Mouse (Mus musculus) left cerebral cortex, adult 9 months (tissue): ENCODE measurements around the gene Snap91.

Experiments
- DNase-seq, 2 experiments: peaks; one replicate each; pipeline ENCODE4 v3.0.0; 2022; ENCODE audit warnings: low spot score in 2 of 2

Gene Snap91

DNA sequence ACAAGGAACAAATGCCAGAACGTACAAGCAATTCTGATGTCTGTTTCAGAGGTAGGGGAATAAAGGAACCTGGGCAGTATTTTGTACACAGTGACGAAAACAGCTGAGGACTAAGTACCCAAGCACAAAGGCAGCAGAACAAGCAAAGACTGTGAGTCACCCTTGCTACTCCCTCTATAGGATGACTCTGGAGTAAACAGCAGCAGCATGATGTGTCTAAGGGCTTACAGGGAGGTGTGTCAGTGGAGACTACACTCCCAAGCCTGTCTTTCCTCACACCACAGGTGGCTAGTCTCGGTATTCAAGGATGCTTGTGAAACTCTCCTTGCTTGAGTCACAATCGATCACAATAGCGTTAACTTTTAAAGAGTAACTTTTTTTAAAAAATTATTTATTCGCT is 66.1 kb downstream of the Snap91 start:
- DNase-seq: no peak

DNA sequence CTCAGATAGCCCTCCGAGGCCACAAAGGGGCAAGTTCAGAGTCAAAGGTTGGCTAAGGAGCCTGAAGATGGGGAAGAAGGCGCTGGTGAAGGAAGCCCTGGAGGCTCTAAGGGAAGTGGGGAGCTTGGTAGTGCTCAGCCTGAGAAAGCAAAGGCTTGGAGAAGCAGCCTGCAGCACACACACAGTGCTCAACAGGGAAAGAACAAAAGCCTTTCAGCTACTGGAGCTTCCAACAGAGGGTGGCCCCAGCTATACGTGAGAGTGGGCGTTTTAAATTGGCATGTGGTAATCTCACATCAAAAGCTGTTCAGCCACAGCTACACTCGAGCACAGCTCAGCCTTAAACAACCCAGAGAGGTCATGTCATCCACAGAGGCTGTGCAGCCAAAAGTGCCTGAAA is 67.1 kb downstream of the Snap91 start:
- no peak for DNase-seq

- no peak for DNase-seq
Measured at GRCm38 (mm10) chr9:86810696-86811232, 69.7 kb downstream of the Snap91 start.

GRCm38 (mm10) chr9:86810213-86810612 is 70.2 kb downstream of the Snap91 start:
- no peak for DNase-seq

- no peak for DNase-seq
Measured at GRCm38 (mm10) chr9:86800600-86801163, 79.8 kb downstream of the Snap91 start.

DNA sequence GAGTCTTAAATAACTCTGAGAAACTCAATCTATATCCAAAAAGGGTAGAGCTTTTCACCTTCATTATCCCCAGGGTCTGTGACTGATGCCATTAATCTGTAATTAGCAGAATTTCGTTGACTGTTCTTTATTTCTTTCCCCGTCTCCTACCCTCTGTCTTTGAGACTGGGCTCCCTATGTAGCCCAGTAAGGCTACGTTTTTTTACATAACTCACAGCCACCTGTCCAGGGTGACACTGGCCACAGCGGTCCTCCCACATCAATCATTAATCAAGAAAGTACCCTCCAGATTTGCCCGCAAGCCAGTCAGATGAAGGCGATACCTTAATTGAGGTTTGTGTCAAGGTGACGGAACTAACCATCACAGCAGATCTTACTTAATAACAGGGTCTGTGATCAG is 81.4 kb downstream of the Snap91 start:
- DNase-seq: no peak

GRCm38 (mm10) chr9:86798686-86799085 is 81.8 kb downstream of the Snap91 start:
- no peak for DNase-seq

DNA sequence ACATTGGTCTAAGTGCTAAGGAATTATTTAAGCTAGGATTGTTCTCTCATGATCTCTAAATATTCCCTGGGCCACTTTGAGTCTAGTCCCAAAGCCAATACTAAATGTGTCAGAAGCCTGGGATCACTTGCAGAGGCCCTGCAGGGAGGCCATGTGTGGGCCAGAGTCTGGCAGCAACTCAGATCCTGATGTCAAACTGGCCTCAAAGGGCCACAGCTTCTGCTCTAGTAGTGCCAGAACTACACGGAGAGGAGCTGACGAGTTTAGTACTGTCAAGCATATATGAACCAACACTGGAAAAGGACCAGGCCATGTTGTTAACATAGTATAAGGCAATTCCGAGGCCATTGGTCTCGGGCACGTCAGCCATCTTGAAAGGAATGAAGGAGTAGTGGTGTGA is 82.3 kb downstream of the Snap91 start:
- no peak for DNase-seq

DNA sequence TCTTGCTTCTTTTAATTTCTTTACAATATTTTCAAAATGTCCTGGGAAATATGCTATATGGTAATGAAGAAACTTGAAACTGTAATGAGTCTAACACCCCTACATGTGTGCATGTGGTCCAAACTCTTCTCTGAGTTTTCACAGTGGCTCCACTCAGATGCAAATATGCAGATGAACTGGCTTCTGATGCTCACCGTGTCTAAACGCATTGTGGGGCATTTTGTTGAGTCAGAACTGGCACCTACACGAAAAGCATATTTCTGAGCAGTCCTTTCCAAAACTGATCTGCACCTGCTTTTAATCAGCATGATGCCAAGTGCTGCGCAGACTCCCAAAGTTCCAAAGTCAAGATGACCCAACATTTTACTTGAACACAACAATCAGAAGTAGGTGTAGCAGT is 82.9 kb downstream of the Snap91 start:
- no peak for DNase-seq

DNA sequence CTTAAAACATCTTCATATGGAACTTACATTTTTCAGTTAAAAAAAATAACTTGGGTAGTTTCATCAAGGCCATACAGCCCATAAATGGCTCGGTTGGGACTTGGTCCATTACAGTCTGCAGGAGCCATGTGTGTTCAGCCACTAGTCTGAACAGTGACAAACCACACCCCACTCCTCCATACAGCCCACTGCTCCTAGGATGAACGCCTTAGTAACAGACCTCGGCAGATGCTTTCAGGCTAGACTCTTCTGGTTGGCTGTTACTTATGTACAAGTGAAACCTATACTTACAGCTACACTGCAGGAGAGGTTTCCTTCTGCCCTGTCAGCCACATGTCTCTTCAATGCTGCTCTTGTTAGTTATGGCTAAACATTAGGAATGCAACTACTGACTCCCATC is 85.2 kb downstream of the Snap91 start:
- no peak for DNase-seq

DNA sequence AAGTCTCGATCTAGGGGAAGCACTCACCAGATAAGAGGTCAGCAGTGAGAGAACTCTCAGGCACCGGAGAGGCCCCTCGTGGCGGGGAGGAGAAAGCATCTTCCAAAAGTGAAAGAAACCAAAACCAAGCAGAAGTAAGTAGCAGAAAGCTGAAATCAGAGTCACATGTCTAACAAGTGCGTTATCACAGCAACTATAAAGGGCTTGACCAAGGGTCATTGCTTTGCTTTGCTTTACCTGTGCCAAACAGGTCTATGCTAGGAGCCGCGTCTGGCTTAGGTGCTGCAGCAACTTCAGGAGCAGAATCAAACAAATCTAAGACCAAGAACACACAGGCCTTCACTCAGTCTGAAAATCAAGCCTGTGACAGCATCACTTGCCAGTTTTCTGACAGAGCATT is 88.5 kb downstream of the Snap91 start:
- no peak for DNase-seq

DNA sequence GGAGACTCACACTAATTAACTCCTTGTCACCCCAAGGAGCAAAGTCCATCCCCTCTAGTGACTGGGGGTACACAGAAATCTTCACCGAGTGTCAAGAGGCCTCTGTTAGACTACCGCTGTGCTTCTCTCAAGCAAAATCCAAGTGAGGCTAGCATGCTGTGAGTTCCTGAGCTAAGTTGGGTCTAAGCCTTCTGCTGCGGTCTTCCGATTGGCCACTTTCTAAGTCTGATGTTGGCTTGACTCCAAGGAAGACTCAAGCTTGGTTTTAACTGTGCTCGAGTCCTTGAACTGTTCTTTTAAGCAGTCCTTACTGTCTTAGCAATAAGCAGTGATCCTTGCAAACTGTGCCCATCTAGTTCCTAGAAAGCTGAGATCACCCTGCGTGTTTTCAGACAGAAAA is 91.3 kb downstream of the Snap91 start:
- no peak for DNase-seq

DNA sequence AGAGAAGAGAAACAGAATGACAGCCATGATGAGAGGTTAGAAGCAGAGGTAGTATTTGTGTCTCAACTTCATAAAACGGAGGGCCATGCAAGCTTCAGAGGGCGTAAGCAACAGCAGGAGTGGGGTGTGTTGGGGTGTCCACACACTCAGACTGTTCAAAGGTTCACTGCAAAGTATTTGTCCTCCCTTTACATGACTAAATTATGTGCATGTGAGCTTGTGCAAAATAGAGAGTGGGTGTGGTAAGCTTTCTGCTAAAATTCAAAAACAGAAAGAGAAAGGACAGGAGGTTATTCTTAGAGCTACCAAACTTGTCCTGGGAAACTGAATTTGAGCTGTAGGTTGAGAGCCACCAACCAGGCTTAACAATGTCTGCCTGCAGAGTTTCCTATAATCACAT is 97.6 kb downstream of the Snap91 start:
- DNase-seq: no peak

DNA sequence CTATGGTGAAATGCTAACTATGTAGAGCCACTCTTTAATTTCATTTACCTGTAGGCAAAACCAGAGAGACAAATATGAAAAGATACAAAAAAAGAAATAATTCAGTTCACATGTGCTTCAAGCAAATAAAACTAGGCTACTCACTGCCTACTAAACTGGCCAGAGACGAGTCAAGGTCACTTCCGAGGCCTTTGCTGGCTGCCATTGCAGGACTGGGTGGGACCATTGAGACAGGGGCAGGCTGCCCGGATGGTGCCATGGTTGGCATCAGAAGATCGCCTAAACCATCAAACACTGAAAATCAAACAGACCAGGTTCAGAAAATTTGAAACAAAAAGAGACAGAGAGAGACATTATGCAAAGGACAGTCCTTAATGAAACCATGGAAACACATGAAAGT is 99.0 kb downstream of the Snap91 start:
- DNase-seq: no peak

DNA sequence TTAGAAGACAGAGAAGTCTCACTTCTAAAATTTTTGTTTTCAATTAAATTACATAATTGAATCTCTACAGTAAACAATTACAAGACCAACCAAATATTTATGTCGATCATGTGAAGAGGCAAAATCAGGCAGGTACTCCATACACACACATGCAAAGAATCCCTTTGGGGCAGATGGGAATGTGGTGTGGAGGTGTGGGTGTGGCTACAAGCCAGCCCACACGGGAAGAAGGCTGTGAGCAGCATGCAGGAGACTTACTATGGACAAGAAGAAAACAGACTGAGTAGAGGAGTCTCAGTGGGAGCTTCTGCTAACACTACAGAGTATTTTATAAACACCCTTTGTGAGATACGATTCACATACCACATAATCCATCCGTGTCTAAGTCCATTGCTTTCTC is 102.2 kb downstream of the Snap91 start:
- peak in 1 of 2 experiments; percentile 38 for DNase-seq

DNA sequence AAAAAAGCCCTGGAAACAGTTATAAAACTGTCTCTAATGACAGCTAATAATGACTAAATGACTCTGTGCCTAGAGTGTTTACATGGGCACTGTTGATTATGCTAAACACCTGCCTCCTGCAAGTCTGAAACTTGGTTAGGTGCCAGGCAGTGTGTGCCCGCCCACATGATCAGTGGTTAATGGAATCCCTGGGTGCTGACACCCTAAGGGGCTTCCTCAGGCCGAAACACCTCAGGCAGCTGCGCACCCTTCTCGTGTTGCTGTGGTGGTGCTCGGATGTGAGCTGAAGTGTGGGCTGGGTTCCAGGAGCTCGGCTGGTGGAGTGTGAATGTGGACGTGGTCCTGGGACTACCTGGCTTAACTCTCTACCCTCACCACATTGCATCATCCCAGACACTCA is 103.1 kb downstream of the Snap91 start:
- DNase-seq: no peak

- no peak for DNase-seq
Measured at GRCm38 (mm10) chr9:86775374-86775773, 105.1 kb downstream of the Snap91 start.

- DNase-seq: no peak
Measured at GRCm38 (mm10) chr9:86773996-86774395, 106.5 kb downstream of the Snap91 start.

DNA sequence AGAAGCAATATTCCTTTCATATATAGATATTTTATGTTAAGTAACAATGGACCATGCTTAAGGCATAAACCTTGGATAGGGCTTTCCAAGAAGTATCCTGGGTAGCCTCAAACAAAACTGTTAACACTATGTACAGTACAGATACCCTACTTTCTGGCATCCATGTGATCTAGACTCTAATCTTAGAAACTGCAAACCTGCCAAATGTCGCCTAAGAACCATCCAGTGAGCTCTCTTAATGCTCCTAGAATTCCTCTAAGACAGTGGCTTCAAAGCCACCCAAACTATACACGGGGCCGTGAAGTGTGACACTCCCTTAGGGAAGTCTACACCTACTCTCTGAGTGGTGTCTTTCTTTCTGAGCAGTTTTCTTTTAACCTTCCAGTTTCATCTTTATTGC is 107.6 kb downstream of the Snap91 start:
- no peak for DNase-seq

DNA sequence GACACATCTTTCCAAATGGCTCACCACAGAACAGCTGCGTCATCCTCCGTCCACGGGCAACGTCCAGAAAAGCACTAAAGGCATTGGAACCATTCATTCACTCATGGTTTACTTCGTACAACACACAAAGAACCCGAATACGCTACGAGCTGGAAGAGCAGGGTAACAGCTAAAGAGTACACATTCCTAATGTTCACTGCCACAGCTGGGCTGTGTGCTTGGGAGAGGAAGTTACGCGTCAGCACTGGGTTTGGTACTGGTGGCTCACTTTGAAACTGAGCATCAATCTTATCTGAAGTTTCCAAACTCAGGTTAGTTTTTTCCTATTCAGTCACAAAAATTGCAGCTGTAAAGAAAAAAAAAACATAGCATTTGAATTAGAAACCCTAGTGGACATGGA is 113.5 kb downstream of the Snap91 start:
- DNase-seq: no peak

DNA sequence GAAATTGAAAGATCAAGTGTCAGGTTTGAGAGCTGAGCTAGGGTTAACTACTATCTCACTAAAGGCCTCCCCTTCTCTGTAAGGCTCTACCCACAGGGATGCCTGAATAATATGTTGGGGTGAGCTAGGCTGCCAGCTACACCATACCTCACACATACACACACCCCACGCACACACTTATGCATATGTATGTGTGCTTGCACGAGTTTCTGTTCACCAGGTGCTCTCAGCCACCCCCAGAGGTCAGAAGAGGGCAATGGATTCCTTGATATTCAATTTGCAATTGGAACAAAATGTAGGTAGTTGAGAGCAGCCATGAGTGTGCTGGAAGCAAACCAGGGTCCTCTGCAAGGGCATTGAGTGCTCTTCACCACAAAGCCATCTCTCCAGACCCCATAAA is 116.5 kb downstream of the Snap91 start:
- no peak for DNase-seq

- DNase-seq: no peak
Measured at GRCm38 (mm10) chr9:86762477-86763376, 117.7 kb downstream of the Snap91 start.

DNA sequence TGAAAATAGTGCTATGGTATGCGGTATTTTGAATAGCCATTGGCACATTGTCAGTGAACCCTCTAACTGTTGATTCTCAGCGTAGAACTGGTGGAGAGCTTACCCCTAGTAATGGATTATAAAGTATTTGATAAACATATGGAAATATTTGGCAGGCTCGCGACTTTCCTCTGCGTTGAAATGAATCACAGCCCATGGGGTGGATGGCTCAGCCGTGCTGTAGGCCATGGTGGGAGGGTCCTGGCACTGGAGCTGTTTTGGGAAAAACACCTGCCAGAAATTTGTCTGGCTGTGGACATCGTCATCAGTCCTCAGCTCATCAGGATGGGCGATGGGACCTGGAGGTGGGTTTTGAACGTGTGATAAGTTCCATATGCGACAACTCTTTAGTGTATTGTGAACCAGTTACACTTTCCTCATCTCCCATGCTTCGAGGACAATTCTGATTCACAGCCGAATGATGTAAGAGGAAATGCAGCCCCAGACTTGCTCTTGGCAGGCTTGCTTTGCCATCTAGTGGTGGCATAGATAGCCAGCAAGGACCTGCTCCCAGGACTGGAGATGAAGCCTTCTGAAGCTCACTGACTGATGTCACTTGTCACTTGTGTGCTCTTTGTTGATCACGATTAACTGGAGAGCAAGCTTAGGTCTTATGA is 134.4 kb downstream of the Snap91 start:
- DNase-seq: peak; percentile 54 to 88
